Mouse (Mus musculus) cerebellum, postnatal 10 days (tissue): ENCODE data around the gene Pa2g4.
A peak's percentile ranks its signal among the peaks of the same experiment; 100 is the strongest.
"Not testable (repeated sequence)": the region's sequence is repeated elsewhere in the genome, so short reads cannot be mapped to it uniquely, and the experiment has no call there.

ENCODE experiments used
- DNase-seq, 2 experiments: peaks; one replicate each; pipeline ENCODE4 v3.0.0; 2021; ENCODE audit warnings: mixed read lengths in 2 of 2

Gene Pa2g4

DNA sequence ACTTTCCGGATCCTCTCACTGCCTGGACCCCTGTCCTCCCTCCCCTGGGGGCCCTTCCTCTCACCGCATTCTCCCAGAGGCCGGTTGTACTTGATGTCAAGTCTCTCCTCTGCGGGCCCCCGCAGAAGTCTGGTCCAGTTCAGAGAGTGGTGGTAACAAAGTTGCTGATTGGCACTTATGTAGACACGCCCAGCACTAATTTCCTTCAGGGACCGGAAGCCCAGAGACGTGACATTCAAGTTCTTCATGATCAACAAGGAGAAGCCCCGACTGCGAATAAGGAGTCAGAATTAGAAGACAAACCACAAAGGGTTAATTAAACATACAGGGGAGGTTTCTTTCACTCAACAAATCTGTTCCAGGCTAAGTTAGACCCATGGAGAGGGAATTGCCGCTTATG, 12.5 kb upstream of the Pa2g4 start:
- DNase-seq, result no peak

GRCm38 (mm10) chr10:128575063-128575462, 9.3 kb upstream of the Pa2g4 start:
- DNase-seq, result no peak

DNA sequence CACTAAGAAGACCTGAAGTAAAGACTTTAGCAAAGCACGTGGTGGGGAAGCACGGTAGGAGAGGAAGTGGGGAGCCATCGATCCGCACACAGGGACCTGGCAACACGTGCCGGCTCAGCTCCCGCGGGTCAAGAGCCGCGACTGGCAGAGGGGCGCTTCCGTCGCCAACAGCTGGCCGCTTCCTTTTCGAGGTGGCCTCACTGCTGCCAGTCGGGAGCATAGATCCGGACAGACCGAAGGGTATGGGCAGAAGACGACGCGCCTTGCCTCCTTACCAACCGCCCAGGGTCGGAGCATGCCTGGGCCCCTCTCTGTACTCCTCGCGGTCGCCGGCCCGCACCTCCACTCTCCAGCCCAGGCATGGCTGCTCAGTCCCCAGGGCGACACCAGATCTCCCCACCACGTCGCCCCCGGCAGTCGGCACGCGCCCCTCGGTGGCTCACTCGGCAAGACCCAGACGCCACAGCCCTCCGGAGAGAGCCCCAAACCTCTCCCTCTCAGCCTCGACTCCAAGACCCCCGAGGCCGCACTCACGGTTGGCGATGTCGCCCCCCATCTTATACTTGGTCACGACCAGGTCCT, 490 bp downstream of the Pa2g4 start:
- DNase-seq, result no peak

DNA sequence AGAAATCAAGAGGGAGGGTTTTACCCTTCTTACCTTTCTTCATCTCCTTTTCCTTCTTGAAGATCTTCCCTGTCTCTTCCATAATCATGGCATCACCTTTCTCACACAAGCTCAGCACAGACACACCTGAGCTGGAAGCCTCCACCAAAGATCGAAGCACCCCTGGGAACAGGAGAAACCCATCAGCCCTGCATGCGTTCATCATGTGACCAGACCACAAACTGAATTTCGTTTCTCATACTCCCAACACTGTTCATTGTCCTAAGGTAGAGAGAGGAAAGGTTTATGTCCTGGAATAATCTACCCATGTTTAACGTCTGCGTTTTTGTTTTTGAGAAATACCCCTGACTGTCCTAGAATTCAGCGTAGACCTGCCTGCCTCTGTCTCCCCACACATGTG, 2.2 kb downstream of the Pa2g4 start:
- DNase-seq, result no peak

GRCm38 (mm10) chr10:128556963-128557362, 8.8 kb downstream of the Pa2g4 start:
- no peak for DNase-seq

GRCm38 (mm10) chr10:128556286-128556685, 9.5 kb downstream of the Pa2g4 start:
- DNase-seq, result no peak

- not testable (repeated sequence) for DNase-seq
Measured at GRCm38 (mm10) chr10:128555567-128555966, 10.2 kb downstream of the Pa2g4 start.

GRCm38 (mm10) chr10:128550144-128550823, 15.5 kb downstream of the Pa2g4 start:
- not testable (repeated sequence) for DNase-seq

DNA sequence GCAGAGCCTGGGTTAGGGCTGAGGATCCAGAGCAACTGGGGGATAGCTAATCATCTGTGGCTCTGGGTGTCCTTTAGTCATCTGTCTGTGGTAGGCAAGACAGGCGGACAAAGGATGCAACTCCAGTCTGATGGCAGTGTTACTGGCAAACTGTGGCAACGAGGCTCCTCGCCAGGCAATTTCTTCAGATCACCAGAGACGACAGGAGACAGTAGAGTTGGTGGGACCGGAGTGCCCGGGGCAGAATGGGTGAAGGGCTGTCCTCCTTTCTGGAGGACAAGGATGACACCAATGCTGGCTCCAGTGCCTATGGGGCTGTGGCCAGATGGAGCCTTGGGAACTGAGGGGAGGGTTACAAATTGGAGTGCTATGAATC, 16.1 kb downstream of the Pa2g4 start:
- peak; percentile 55 to 64 for DNase-seq

DNA sequence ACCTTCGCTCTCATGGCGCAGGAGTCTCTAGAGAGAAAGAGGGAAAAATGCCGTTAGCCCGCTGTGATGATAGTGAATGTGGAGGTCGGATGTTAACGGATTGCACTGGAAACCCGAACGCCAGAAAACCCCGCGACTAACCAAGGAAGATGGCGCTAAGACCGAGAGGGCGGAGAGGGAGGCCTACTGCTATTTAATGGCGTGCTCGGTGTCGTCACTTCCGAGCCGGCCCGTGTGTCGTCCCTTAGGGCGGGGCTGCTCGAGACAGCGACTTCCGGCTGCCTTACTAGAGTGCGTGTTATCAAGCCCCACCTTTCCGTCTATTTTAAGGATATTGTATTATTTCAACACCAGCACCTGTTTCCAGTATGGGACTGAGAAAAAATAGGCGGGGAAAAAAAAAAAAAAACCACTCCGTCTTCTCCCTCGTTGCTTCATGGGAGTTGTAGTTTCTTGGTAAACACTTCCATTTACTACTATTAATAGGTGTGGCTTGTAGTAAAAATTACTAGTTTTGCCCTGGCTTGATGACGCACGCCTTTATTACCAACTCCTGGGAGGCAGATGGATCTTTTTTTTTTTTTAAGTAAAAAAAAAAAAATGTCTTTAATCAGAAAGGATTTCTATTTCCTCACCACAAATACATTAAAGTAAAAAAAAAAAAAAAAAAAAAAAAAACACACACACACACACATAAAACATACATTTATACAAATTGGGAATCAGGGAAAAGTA, 16.7 kb downstream of the Pa2g4 start, which contains the start of gene Rpl41:
Gene Rpl41 (minus strand): TSS at position 359 of the 735 bp plus-strand sequence.
- peak; percentile 95 to 96 for DNase-seq

- peak; percentile 23 to 53 for DNase-seq
Measured at GRCm38 (mm10) chr10:128548051-128548791, 17.6 kb downstream of the Pa2g4 start.

DNA sequence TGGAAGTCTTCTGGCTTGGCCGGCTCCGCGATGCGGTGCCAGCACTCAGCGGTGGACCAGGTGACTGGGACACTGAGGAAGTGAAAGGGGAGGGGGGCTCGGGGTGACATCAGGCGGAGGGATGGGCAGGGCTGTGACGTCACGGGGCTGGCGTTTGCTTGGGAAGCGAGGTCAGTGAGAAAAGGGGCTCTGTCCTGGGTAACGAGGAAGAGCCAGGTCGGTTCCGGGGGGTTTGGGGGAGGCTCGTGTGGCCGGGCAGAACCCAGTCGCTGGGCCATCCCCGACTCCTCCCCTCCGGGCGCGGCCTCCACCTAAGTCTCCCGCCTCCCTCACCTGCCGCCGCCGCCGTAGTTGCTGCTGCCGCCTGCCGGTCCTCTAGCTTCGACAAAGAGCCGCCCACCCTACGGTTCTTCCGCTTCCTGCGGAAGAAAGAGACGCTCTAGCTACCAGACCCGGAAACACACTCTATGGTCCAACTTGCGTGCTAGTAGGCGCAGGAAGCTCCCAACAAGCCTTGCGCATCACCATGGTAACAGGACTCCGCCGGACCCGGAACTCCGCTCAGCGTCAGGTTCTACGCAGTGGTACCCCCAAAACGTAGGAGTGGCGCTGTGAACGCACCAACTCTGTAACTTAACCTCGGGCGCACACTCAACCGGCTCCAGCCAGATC, 18.3 kb downstream of the Pa2g4 start, which contains the start of gene Zc3h10:
Gene Zc3h10 (minus strand): TSS at position 414 of the 672 bp plus-strand sequence.
- peak; percentile 97 for DNase-seq

DNA sequence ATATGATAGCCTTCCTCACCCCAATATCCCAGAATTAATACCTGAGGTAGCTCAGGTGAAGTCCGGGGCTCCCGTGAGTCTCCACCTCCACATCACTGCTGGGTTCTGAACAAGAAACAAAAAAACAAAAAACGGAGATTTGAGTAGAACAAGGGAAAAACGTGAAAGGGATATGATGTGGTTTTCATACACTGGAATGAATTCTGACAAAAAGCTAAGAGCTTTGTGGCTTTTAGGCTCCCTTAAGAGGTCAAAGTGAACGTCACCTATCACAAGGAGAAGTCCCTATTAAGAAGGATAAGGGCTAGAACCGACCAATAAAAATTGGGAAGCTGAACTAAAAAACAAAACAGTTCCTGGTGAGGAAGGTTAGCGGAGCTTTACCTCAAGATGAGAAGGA, 19.0 kb downstream of the Pa2g4 start:
- DNase-seq, result peak in 1 of 2 experiments; percentile 42

- DNase-seq, result peak in 1 of 2 experiments; percentile 64
Measured at GRCm38 (mm10) chr10:128546361-128546760, 19.4 kb downstream of the Pa2g4 start.

DNA sequence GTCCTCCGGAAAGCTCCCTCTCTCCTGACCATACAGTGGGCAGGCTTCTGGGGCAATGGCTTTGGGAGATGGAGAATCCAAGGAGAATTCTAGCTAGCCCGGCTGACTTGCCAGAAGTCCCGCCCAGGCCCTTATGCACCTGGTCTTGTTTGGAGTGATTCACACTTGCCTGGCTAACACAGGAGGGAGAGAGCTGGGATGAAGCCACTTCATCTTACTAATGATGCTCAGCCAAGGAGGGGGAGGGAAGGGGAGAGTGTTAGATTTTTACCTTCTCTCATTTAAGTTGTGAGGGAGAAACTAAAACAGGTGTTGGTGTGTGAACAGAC, 20.3 kb downstream of the Pa2g4 start:
- no peak for DNase-seq

DNA sequence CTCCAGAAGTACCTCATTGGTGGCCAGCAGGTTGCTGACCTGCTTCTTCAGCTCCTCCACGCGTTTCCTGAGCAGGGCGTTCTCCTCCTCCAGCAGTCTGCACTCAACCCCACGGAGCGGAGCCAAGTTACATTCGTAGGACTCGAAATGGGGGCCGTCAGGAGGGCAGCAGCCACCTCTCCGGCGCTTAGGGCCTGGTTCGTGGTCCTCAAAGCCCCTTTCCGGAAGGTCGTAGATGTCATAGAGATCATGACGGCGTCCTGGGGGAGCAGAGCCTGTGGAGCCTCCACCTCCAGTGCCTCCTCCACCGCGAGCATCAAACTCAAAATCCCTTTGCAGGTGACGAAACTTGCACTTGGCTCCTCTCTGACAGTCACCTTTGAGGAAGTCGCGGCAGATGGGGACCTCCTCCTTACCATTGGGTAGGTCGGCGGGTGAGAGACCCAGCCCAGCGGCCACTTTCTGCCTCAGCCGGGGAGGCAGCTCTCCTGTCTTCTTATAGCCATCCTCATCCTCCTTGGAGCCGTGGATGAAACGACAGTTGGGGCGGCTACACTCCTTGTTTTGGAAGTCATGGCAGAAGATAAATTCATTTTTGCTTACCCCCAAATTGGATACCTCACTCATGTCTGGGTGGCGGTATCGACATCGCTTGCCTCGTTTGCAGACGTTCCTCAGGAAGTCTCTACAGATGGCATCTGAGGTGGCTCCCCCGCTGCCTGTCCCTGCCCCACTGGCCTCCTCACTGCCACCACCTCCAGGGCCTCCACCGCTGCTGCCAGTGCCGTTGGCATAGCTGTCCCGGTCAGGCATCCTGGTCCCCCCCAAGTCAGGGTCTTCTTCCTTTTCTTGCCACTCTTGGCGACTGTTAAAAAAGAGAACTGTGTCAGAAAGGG, 20.9 kb downstream of the Pa2g4 start:
- peak in 1 of 2 experiments; percentile 17 for DNase-seq

DNA sequence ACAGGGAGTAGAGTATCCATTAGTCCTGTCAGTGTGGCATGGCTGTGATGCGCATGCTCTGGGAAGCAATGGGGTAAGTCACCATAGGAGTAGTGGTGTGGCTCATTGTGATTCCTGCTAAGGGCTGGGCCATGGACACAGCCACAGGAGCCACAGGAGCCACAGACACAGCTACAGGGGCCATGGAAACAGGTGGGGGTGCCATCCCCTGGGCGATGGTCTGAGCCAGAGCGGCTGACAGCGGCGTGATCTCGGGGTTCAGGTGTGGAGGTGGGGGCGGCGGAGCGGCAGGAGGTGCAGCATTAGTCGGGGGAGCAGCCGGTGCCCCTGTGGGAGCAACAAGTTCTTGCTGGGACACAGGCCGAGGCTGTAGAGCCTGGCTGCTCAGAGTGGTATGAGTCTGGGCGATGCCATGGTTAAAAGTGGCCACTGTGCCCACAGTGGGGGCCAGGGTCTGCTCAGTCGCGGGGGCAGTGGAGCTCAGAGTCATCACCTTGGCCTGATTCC, 21.6 kb downstream of the Pa2g4 start:
- DNase-seq, result no peak

GRCm38 (mm10) chr10:128543100-128543499, 22.7 kb downstream of the Pa2g4 start:
- DNase-seq, result no peak

DNA sequence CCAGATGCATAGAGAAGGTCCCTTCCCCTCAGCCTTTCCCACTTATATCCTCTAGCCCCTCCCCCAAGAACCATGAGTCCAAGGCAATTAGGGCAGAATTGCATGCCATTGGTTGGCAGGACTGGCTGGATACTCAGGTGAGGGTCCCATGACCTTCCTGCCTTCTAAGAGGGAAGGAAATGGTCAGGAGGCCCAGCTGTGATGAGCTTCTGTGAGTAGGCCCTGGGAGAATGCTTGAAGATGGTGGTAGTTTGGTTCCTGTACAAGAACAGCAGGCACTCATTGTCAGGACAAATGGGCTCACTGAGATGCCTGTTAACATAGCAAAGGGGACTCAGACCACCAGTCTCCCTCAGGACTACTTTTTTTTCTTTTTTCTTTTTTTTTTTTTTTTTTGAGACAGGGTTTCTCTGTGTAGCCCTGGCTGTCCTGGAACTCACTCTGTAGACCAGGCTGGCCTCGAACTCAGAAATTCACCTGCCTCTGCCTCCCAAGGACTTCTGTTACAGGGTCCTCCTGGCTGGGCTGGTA, 27.4 kb downstream of the Pa2g4 start:
- DNase-seq, result no peak

DNA sequence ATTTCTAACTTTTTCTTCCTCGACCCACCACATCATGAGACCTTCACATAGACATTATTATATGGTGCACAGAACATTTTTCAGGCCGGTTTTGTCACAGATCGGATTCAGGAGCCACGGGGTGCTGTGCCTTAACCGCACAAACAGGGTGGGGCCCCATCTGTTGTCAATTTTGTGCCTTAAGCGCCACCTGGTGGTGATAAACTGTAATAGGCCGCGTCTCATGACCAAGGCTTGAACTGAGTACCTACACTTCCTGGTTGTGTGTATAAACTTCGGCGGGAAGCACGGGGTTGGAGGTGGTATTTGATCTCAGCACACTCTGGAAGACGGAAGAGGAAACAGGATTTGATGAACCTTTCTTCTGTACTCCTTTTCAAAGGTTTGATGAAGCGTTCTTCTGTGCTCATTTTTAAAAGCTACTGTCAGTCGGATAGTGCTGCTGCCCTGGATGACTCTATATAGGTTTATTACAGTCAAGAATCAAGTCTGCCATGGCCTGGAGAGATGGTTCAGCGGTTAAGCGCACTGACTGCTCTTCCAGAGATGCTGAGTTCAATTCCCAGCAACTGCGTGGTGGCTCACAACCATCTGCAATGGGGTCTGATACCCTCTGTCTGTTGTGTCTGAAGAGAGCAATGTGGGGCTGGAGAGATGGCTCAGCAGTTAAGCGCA, 29.4 kb downstream of the Pa2g4 start:
- peak; percentile 92 for DNase-seq
